In genomic region chr2:27936607-27937191, GRCm38 (mm10) we compare ENCODE assay signal across 8 mouse cellular contexts. TPM values are rescaled to one million over a fixed set of nuclear protein-coding genes. Genes with fewer than 3 reads are reported as not detected.
A peak's percentile ranks its signal among the peaks of the same experiment; 100 is the strongest.
DNase-seq lines count a peak whose midpoint lies in the region; ATAC-seq lines count a peak whose summit lies in the region.

No protein-coding gene starts in this region.

- H3K4me3 ChIP-seq in kidney, embryonic 14.5 days (ENCODE audit: low read length) = no peak overlapping the region

- ATAC-seq in kidney, embryonic 14.5 days (ENCODE audit: low FRiP score, low TSS enrichment) = no peak

- DNase-seq in kidney, postnatal 25 days = peak; percentile 58 to 60
- peak; percentile 48 for DNase-seq in cerebellum, adult 8-10 months
- DNase-seq in heart, adult 8-10 months (ENCODE audit: low spot score) = peak; percentile 73
- DNase-seq in layer of hippocampus, postnatal 36 days = peak; percentile 34 to 43
- DNase-seq in ovary, postnatal 10 days (ENCODE audit: low spot score) = peak; percentile 49
- no peak for DNase-seq in spleen, postnatal 36 days (ENCODE audit: low spot score in 2 of 2)
- DNase-seq in B cell, adult 2 months = no peak

- no peak overlapping the region for H3K4me2 ChIP-seq in kidney, embryonic 14.5 days (replicated peaks; ENCODE audit: low read depth, low read length)

- no peaks in the 10 kb centered on the region; the same call in 1 of the 2 replicates for H3K36me3 ChIP-seq in kidney, embryonic 14.5 days (ENCODE audit: control insufficient read depth, insufficient read depth, low read length)

- no peaks in the 10 kb centered on the region for H3K27me3 ChIP-seq in kidney, embryonic 14.5 days (ENCODE audit: control insufficient read depth, insufficient read depth, low read length)

- H3K4me1 ChIP-seq in kidney, embryonic 14.5 days (ENCODE audit: control insufficient read depth, insufficient read depth, low read length) = peaks cover 22% of the 10 kb centered on the region

- H3K9ac ChIP-seq in kidney, embryonic 14.5 days (ENCODE audit: low read depth, low read length) = no peak overlapping the region

- WGBS in kidney, embryonic 14.5 days = 84% methylated on average over 9 of the region's 9 CpGs

- H3K27ac ChIP-seq in kidney, embryonic 14.5 days (ENCODE audit: low read depth, low read length) = no peak overlapping the region

- H3K9me3 ChIP-seq in kidney, embryonic 14.5 days (ENCODE audit: control insufficient read depth, low read length) = no peaks in the 10 kb centered on the region

RNA-seq across cellular contexts. Expression of gene Col5a1, which starts 50.5 kb away (rescaled TPM):
- polyA plus RNA-seq in kidney, embryonic 14.5 days (2014; fragmentation: Nextera tagmentation; extraction: Ambion mirVana) = 41.9 and 42.3 TPM in 2 replicates
- total RNA-seq in heart, adult 8-10 months (2022) = 10 to 100 TPM; 10.8 to 17.6 (median 15.1) TPM
- 1 to 10 TPM; 3.6 to 3.9 TPM for total RNA-seq in layer of hippocampus, postnatal 36 days (2021)

Comparison
In these comparisons a context has a peak if more than half of its experiments do, and no peak if none do; other contexts are left out.
1. DNase-seq: peak in kidney, postnatal 25 days (2 of 2), cerebellum, adult 8-10 months (single experiment), heart, adult 8-10 months (single experiment), layer of hippocampus, postnatal 36 days (2 of 2) and ovary, postnatal 10 days (single experiment); none in spleen, postnatal 36 days (0 of 2) and B cell, adult 2 months (0 of 2).